Mouse (Mus musculus): ENCODE results near the gene Cst9. TPM values are rescaled to one million over a fixed set of nuclear protein-coding genes. Genes with fewer than 3 reads are reported as not detected.
A peak's percentile ranks its signal among the peaks of the same experiment; 100 is the strongest.

The Cst9 gene
- polyA plus RNA-seq, 1 experiment = not detected

DNA sequence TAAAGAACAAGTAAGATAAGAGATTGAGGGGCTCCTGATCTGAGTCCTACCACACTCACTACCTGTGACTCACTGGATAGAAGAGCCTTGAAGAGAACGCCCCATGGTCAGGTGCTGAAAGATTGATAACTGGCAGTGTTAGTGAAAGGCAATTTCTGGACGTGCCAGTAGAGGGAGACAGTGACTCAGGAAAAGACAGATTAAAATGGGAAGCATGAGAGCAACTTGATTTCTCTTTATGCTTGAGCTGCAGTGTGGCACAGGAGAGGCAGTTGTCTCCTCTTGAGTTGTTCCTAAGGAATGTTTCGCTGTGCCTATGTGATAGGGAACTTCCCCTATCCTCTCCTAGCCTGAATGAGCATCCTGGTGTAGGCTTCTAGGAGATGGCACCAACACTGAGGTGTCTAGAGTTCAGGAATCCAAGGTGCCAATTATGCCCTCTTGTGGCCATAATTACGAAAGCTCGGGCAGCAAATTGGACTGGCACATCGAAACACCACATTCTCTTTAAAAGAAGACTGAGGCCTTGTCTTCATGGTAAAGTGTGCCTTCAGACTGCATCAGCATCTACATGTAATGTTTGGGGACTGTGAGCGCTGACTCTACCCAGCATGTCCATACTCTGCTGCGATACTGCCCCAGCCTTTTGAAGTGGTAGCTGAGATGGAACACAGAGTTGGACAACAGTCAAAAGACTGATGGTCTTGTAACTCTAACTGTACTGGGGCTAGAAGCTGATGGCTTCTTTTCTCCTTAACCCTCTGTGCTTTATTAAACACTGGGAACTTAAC, 16.4 kb downstream of the Cst9 start:
- Histone ChIP-seq H3K27ac (ENCODE audit: insufficient read depth, low read depth, low read length) (no peak overlapping the region), H3K4me1 (ENCODE audit: control insufficient read depth, insufficient read depth, low read length) (peaks cover 10% of the 10 kb centered on the region), H3K4me3 (ENCODE audit: insufficient read depth, low read length) (no peak overlapping the region)
- TF ChIP-seq CTCF (IDR thresholded peaks at IDR 0.05; ENCODE audit: low read depth, low read length) = peak; percentile 89
- TF ChIP-seq POLR2A (IDR thresholded peaks at IDR 0.05; ENCODE audit: borderline replicate concordance, low read depth, low read length) = no peak

DNA sequence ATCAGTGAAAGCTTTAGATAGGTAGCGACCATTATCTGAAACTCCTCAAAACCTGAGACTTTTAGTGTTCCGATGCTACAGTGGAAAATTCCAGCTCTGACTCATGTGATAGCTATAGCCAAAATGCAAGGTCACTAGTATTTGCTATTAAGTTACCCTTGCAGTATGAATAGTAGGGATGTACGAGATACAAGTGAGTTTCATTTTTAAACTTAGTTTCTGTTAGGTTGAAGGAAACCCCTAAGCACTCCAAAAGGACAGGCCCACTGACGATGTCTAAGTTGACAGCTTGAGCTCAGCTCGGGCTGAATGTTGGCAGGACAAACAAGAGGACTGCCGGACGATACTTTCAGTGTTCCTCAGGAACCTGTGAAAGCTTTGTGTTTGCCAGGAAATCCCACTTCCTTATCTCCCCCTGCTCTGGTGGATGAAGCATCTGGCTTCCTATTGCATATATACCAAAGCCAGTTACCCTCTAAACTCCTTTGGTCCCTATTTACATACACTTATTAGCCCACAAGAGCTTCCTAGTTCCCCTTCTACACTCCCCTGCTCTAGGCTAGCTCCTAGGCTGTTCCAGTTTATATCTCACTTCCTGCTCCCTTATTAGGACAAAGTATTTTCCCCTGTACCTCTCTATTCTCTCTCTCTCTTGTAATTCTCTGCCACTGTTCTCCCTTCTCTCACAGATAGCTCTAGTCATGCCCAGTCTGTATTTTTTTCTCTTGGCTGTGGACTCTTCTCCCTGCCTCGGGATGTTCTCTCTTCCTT, 21.9 kb downstream of the Cst9 start:
- H3K4me1 ChIP-seq (ENCODE audit: control insufficient read depth, insufficient read depth, low read length) = peaks cover 46% of the 10 kb centered on the region
- TF ChIP-seq POLR2A (IDR thresholded peaks at IDR 0.05; ENCODE audit: borderline replicate concordance, low read depth, low read length) = no peak
- TF ChIP-seq CTCF (IDR thresholded peaks at IDR 0.05; ENCODE audit: low read depth, low read length) = no peak
- peak overlapping the region; percentile 44 for H3K4me3 ChIP-seq (ENCODE audit: insufficient read depth, low read length)
- peak overlapping the region; percentile 88 for H3K27ac ChIP-seq (ENCODE audit: insufficient read depth, low read depth, low read length)

DNA sequence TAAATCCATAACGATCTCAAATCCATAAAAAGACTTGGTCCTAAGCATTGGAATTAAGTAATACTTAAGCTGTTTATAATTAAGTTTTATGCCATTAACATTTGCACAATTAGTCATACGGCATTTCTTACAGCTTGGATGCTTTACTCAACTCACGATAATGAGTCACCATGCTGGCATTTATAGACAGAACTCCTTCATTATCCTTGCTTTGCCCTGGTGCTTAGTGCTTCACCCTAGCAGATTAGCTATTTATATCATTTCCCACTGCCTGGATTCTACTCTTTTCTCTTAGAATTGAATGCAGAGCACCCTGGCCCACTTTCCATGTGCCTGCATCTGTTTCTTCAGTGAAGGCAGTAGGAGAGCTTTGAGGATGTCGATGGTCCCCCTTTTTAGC, 22.6 kb downstream of the Cst9 start:
- Histone ChIP-seq H3K27ac (ENCODE audit: insufficient read depth, low read depth, low read length) (peak overlapping the region; percentile 88), H3K4me3 (ENCODE audit: insufficient read depth, low read length) (peak overlapping the region; percentile 27; the same call in 1 of the 2 replicates), H3K4me1 (ENCODE audit: control insufficient read depth, insufficient read depth, low read length) (peaks cover 46% of the 10 kb centered on the region)
- no peak for TF ChIP-seq CTCF (IDR thresholded peaks at IDR 0.05; ENCODE audit: low read depth, low read length)
- no peak for TF ChIP-seq POLR2A (IDR thresholded peaks at IDR 0.05; ENCODE audit: borderline replicate concordance, low read depth, low read length)

DNA sequence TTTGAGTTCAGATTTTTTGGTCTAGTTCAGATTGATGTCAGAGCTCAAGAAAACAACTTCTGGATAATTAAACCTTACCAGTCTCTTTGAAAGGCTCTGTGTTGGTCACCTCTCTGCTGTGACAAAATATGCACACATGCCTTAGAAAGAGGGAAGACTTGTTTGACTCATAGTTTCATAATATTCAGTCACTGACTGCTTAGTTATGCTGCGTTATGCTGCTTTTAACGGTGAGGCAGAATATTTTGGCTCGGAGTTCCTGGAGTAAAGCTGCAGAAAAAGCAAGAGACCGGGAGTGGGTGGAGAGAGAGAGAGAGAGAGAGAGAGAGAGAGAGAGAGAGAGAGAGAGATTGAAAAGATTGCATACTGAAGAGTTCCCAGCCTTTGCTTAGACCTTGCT, 26.0 kb downstream of the Cst9 start:
- TF ChIP-seq POLR2A (IDR thresholded peaks at IDR 0.05; ENCODE audit: borderline replicate concordance, low read depth, low read length) (no peak), CTCF (IDR thresholded peaks at IDR 0.05; ENCODE audit: low read depth, low read length) (no peak)
- Histone ChIP-seq H3K27ac (ENCODE audit: insufficient read depth, low read depth, low read length) (0 out of 2 replicates have a peak overlapping the region, but pooled peaks have one; percentile 28), H3K4me3 (ENCODE audit: insufficient read depth, low read length) (no peak overlapping the region), H3K4me1 (ENCODE audit: control insufficient read depth, insufficient read depth, low read length) (peaks cover 47% of the 10 kb centered on the region)

DNA sequence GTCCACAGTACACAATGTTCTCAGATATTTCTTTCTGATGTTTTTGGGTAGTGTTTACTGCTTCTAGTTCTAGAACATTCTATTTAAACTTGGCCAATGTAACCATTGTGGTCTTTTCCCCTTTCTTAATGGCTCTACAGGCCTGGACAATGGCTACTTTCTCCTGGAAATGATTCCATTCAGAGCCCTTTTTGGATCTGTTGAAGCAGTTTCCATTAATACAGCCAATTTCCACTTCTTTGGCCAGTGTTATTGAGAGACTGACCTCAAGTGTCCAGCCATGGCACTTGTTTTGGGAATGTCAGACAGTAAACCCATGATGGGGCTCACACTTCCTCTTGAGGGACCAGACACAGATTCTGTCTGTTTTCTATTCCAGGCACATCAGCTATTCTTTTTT, 26.7 kb downstream of the Cst9 start:
- Histone ChIP-seq H3K4me1 (ENCODE audit: control insufficient read depth, insufficient read depth, low read length) (peaks cover 43% of the 10 kb centered on the region), H3K4me3 (ENCODE audit: insufficient read depth, low read length) (no peak overlapping the region), H3K27ac (ENCODE audit: insufficient read depth, low read depth, low read length) (no peak overlapping the region)
- no peak for TF ChIP-seq POLR2A (IDR thresholded peaks at IDR 0.05; ENCODE audit: borderline replicate concordance, low read depth, low read length)

DNA sequence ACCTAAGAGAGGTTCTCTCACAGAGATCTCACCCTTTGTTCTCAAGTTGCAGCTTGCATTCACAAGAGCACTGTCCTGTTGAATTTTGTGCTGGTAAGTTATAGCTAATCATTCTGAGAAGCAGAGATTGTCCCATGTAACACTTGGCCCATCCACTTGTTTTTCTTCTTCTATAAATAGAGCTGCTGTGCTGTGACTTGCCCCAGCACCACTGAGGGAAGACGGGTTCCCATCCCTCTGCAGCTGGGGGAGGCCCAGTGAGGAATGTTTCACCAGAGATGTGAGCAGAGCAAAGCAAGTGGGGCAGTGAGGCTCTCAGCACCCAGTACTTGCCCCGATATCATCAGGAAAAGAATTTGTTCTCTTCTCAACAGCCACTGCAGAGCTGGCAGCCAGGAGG, 30.0 kb downstream of the Cst9 start, which contains the start of gene 9230104L09Rik:
9230104L09Rik (minus strand) TSS at position 73 of the 400 bp plus-strand sequence.
- TF ChIP-seq POLR2A (IDR thresholded peaks at IDR 0.05; ENCODE audit: borderline replicate concordance, low read depth, low read length) (no peak), CTCF (IDR thresholded peaks at IDR 0.05; ENCODE audit: low read depth, low read length) (no peak)
- Histone ChIP-seq H3K27ac (ENCODE audit: insufficient read depth, low read depth, low read length) (no peak within 1 kb of the TSS), H3K4me3 (ENCODE audit: insufficient read depth, low read length) (no peak within 1 kb of the TSS), H3K4me1 (ENCODE audit: control insufficient read depth, insufficient read depth, low read length) (peaks cover 26% of the 10 kb centered on the region)

DNA sequence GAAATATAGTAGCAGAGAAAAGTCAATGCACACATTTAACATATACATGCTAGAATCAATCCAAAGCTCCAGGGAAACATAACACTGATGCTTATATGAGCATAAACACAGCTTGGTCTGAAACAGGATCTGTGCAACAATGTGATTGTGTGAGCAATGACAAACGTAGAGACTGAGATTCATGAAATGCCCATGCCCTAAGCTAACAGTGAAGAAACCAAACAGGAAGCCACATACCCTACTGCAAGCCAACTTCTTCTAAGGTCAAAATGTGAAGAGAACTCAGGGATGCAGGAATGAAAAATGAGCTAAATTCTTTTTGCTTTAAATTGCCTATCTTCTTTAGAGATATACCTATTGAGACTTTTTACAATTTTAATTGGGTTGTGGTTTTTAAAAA, 34.0 kb downstream of the Cst9 start:
- peaks cover 20% of the 10 kb centered on the region for H3K4me1 ChIP-seq (ENCODE audit: control insufficient read depth, insufficient read depth, low read length)
- no peak overlapping the region for H3K27ac ChIP-seq (ENCODE audit: insufficient read depth, low read depth, low read length)
- TF ChIP-seq POLR2A (IDR thresholded peaks at IDR 0.05; ENCODE audit: borderline replicate concordance, low read depth, low read length) (no peak), CTCF (IDR thresholded peaks at IDR 0.05; ENCODE audit: low read depth, low read length) (no peak)
- no peak overlapping the region for H3K4me3 ChIP-seq (ENCODE audit: insufficient read depth, low read length)

DNA sequence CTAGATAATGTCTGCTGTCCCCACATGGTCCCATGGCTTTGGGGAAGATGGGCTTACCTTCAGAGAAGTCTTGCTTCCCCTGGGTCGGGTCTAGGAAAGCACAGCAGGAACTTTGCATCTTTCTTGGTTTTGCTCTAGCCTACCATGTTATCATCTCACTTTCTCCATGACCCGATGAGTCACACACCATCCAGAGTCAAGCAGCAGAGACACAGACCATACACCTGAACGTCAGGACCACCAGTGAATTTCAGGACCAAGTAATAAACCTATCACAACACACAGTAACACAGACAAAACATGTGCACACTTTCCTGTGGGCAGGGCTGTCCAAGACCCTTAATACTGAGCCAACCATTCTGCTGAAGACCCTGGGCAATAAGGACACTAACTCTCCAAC, 35.6 kb downstream of the Cst9 start:
- H3K4me3 ChIP-seq (ENCODE audit: insufficient read depth, low read length) = no peak overlapping the region
- TF ChIP-seq CTCF (IDR thresholded peaks at IDR 0.05; ENCODE audit: low read depth, low read length) (no peak), POLR2A (IDR thresholded peaks at IDR 0.05; ENCODE audit: borderline replicate concordance, low read depth, low read length) (no peak)
- H3K4me1 ChIP-seq (ENCODE audit: control insufficient read depth, insufficient read depth, low read length) = peaks cover 11% of the 10 kb centered on the region
- no peak overlapping the region for H3K27ac ChIP-seq (ENCODE audit: insufficient read depth, low read depth, low read length)

DNA sequence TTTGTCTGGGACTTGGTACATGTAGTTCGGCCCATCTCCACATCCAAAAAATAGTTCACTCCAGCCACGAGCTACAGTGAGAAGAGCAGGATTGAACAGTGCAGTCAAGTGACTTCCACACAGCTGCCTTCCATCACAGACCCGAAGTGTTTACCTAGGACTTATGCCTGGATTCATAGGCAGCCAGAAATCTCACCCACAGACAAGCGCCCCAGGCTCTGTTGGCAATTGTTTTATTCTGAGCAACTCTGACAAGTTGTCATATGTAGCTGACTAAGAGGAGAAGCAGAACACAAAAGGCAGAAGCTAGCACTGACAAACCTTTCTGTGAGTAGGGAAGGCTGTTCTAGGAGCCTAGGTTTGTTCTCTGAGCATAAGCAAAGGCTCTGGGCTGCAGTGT, 37.9 kb downstream of the Cst9 start:
- Histone ChIP-seq H3K4me1 (ENCODE audit: control insufficient read depth, insufficient read depth, low read length) (peaks cover 26% of the 10 kb centered on the region), H3K4me3 (ENCODE audit: insufficient read depth, low read length) (peak overlapping the region; percentile 75), H3K27ac (ENCODE audit: insufficient read depth, low read depth, low read length) (peak overlapping the region; percentile 84)
- no peak for TF ChIP-seq POLR2A (IDR thresholded peaks at IDR 0.05; ENCODE audit: borderline replicate concordance, low read depth, low read length)
- no peak for TF ChIP-seq CTCF (IDR thresholded peaks at IDR 0.05; ENCODE audit: low read depth, low read length)

DNA sequence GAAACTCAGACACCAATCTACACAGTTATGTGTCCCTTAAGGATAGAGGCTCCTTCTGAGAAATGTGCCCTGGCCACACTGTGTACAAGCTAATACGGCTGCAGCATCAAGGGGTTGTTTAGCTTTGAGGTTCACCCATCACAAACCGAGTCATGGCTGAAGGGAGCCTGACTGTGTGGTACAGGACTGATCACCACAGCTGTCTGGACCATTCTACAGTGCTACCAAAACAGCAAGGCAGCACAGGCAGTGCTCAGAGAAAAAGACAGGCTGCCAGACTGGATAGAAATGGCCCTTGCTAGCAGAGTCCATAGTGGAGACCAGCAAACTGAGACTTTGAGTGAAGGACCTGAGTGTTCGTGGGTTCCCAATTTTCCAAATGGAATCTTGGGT, 39.3 kb downstream of the Cst9 start:
- Histone ChIP-seq H3K4me3 (ENCODE audit: insufficient read depth, low read length) (peak overlapping the region; percentile 75), H3K4me1 (ENCODE audit: control insufficient read depth, insufficient read depth, low read length) (peaks cover 38% of the 10 kb centered on the region), H3K27ac (ENCODE audit: insufficient read depth, low read depth, low read length) (peak overlapping the region; percentile 84)
- TF ChIP-seq POLR2A (IDR thresholded peaks at IDR 0.05; ENCODE audit: borderline replicate concordance, low read depth, low read length) = no peak
- no peak for TF ChIP-seq CTCF (IDR thresholded peaks at IDR 0.05; ENCODE audit: low read depth, low read length)
